Mouse (Mus musculus): ENCODE results near the gene Tmem167b. TPM values are rescaled to one million over a fixed set of nuclear protein-coding genes. Genes with fewer than 3 reads are reported as not detected.

The Tmem167b gene
- polyA plus RNA-seq (2014; fragmentation: Nextera tagmentation; extraction: Ambion mirVana): 20.4 and 32.7 TPM in 2 replicates

- H3K27ac ChIP-seq (ENCODE audit: low read depth, low read length): peak within 1 kb of the TSS; percentile 93
- peaks cover 5% of the 10 kb centered on the region for H3K4me1 ChIP-seq (ENCODE audit: control insufficient read depth, insufficient read depth, low read length)
Observed at GRCm38 (mm10) chr3:108562133-108562730, at the start of gene Tmem167b. TSS of gene Tmem167b (minus strand) at chr3:108562466.

GRCm38 (mm10) chr3:108608906-108609305, 46.6 kb upstream of the Tmem167b start:
- WGBS: 59% methylated on average over 3 of the region's 3 CpGs
- Histone ChIP-seq H3K4me3 (ENCODE audit: low read length) (no peak overlapping the region), H3K4me2 (replicated peaks; ENCODE audit: low read depth, low read length) (no peak overlapping the region), H3K36me3 (ENCODE audit: control insufficient read depth, insufficient read depth, low read length) (no peaks in the 10 kb centered on the region), H3K27me3 (ENCODE audit: control insufficient read depth, insufficient read depth, low read length) (no peaks in the 10 kb centered on the region), H3K9me3 (ENCODE audit: control insufficient read depth, low read length) (no peaks in the 10 kb centered on the region), H3K4me1 (ENCODE audit: control insufficient read depth, insufficient read depth, low read length) (no peaks in the 10 kb centered on the region), H3K9ac (ENCODE audit: low read depth, low read length) (no peak overlapping the region), H3K27ac (ENCODE audit: low read depth, low read length) (no peak overlapping the region)
- no peak for ATAC-seq (ENCODE audit: low FRiP score, low TSS enrichment)

More at GRCm38 (mm10) chr3:108562133-108562730, at the start of gene Tmem167b:
- Histone ChIP-seq H3K27me3 (ENCODE audit: control insufficient read depth, insufficient read depth, low read length) (no peaks in the 10 kb centered on the region), H3K9me3 (ENCODE audit: control insufficient read depth, low read length) (no peaks in the 10 kb centered on the region), H3K36me3 (ENCODE audit: control insufficient read depth, insufficient read depth, low read length) (peaks cover 30% of the 10 kb centered on the region), H3K4me2 (replicated peaks; ENCODE audit: low read depth, low read length) (peak within 1 kb of the TSS; percentile 83), H3K4me3 (ENCODE audit: low read length) (peak within 1 kb of the TSS; percentile 89), H3K9ac (ENCODE audit: low read depth, low read length) (peak within 1 kb of the TSS; percentile 83)
- peak; percentile 98 for ATAC-seq (ENCODE audit: low FRiP score, low TSS enrichment)
- WGBS: under 1% methylated on average over 44 of the region's 45 CpGs

GRCm38 (mm10) chr3:108591530-108592522, 29.6 kb upstream of the Tmem167b start:
- under 1% methylated on average over 59 of the region's 61 CpGs for WGBS
- Histone ChIP-seq H3K27me3 (ENCODE audit: control insufficient read depth, insufficient read depth, low read length) (no peaks in the 10 kb centered on the region), H3K4me2 (replicated peaks; ENCODE audit: low read depth, low read length) (peak overlapping the region; percentile 99), H3K4me3 (ENCODE audit: low read length) (peak overlapping the region; percentile 77), H3K27ac (ENCODE audit: low read depth, low read length) (0 out of 2 replicates have a peak overlapping the region, but pooled peaks have one; percentile 33), H3K36me3 (ENCODE audit: control insufficient read depth, insufficient read depth, low read length) (no peaks in the 10 kb centered on the region), H3K4me1 (ENCODE audit: control insufficient read depth, insufficient read depth, low read length) (no peaks in the 10 kb centered on the region), H3K9ac (ENCODE audit: low read depth, low read length) (peak overlapping the region; percentile 72), H3K9me3 (ENCODE audit: control insufficient read depth, low read length) (no peaks in the 10 kb centered on the region)
- ATAC-seq (ENCODE audit: low FRiP score, low TSS enrichment): peak; percentile 85

- 6% methylated on average over 43 of the region's 44 CpGs for WGBS
- H3K9ac ChIP-seq (ENCODE audit: low read depth, low read length): peak within 1 kb of the TSS; percentile 72
Observed at GRCm38 (mm10) chr3:108590786-108591529, 28.7 kb upstream of the Tmem167b start, which contains the start of gene Wdr47. TSS of gene Wdr47 (plus strand) at chr3:108591279.

DNA sequence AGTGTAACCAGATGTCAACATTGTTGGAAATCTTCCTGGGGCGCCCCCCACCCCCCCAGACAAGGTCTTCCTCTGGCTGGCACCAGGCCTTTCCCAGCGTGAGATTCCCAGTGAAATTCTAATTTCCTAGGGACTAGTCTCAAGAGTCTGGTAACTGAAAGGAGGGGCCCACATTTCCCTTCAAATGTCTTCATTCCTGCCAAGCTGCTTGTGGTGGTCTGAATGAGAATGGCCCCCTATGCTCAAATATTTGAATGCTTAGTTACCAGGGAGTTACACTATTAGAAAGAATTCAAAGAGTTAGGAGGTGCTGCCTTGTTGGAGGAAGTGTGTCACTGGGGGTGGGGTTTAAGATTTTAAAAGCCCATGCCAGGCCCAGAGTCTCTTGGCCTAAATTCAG, 26.2 kb upstream of the Tmem167b start:
- no peaks in the 10 kb centered on the region for H3K36me3 ChIP-seq (ENCODE audit: control insufficient read depth, insufficient read depth, low read length)
- no peak overlapping the region for H3K27ac ChIP-seq (ENCODE audit: low read depth, low read length)
- no peaks in the 10 kb centered on the region for H3K9me3 ChIP-seq (ENCODE audit: control insufficient read depth, low read length)
- H3K27me3 ChIP-seq (ENCODE audit: control insufficient read depth, insufficient read depth, low read length): no peaks in the 10 kb centered on the region
- no peak overlapping the region for H3K4me3 ChIP-seq (ENCODE audit: low read length)
- H3K4me2 ChIP-seq (replicated peaks; ENCODE audit: low read depth, low read length): no peak overlapping the region
- no peak overlapping the region for H3K9ac ChIP-seq (ENCODE audit: low read depth, low read length)
- ATAC-seq (ENCODE audit: low FRiP score, low TSS enrichment): no peak
- 53% methylated on average over 2 of the region's 2 CpGs for WGBS
- H3K4me1 ChIP-seq (ENCODE audit: control insufficient read depth, insufficient read depth, low read length): no peaks in the 10 kb centered on the region

More at GRCm38 (mm10) chr3:108590786-108591529, 28.7 kb upstream of the Tmem167b start, which contains the start of gene Wdr47:
- 0 out of 2 replicates have a peak within 1 kb of the TSS, but pooled peaks have one; percentile 33 for H3K27ac ChIP-seq (ENCODE audit: low read depth, low read length)
- H3K9me3 ChIP-seq (ENCODE audit: control insufficient read depth, low read length): no peaks in the 10 kb centered on the region
- no peaks in the 10 kb centered on the region for H3K27me3 ChIP-seq (ENCODE audit: control insufficient read depth, insufficient read depth, low read length)
- peak; percentile 100 for ATAC-seq (ENCODE audit: low FRiP score, low TSS enrichment)
- H3K36me3 ChIP-seq (ENCODE audit: control insufficient read depth, insufficient read depth, low read length): no peaks in the 10 kb centered on the region
- H3K4me3 ChIP-seq (ENCODE audit: low read length): peak within 1 kb of the TSS; percentile 77
- peak within 1 kb of the TSS; percentile 99 for H3K4me2 ChIP-seq (replicated peaks; ENCODE audit: low read depth, low read length)
- H3K4me1 ChIP-seq (ENCODE audit: control insufficient read depth, insufficient read depth, low read length): no peaks in the 10 kb centered on the region

DNA sequence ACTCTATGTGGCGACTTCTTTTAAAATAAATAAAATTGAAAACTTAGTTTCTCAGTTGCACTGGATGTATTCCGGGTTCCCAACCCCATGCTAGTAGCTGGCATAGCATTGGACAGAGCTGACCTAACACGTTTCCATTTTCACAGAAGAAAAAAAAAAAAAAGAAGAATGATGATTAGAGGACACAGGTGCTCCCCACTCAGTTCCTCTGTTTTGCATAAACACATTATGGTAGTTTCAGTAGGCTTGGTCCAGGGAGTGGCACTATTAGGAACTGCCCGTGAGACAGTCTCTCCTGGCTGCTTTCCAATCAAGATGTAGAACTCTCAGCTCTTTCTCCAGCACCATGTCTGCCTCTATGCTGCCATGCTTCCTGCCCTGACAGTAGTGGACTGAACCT, 22.3 kb upstream of the Tmem167b start:
- H3K9ac ChIP-seq (ENCODE audit: low read depth, low read length): no peak overlapping the region
- no peaks in the 10 kb centered on the region for H3K27me3 ChIP-seq (ENCODE audit: control insufficient read depth, insufficient read depth, low read length)
- no peak for ATAC-seq (ENCODE audit: low FRiP score, low TSS enrichment)
- no peaks in the 10 kb centered on the region for H3K4me1 ChIP-seq (ENCODE audit: control insufficient read depth, insufficient read depth, low read length)
- no peaks in the 10 kb centered on the region for H3K9me3 ChIP-seq (ENCODE audit: control insufficient read depth, low read length)
- H3K36me3 ChIP-seq (ENCODE audit: control insufficient read depth, insufficient read depth, low read length): peaks cover 6% of the 10 kb centered on the region; the same call in 1 of the 2 replicates
- H3K4me2 ChIP-seq (replicated peaks; ENCODE audit: low read depth, low read length): no peak overlapping the region
- no peak overlapping the region for H3K4me3 ChIP-seq (ENCODE audit: low read length)
- WGBS: 90% methylated on average over 4 of the region's 4 CpGs
- H3K27ac ChIP-seq (ENCODE audit: low read depth, low read length): no peak overlapping the region

- no peaks in the 10 kb centered on the region for H3K9me3 ChIP-seq (ENCODE audit: control insufficient read depth, low read length)
- H3K4me2 ChIP-seq (replicated peaks; ENCODE audit: low read depth, low read length): no peak overlapping the region
- no peaks in the 10 kb centered on the region for H3K36me3 ChIP-seq (ENCODE audit: control insufficient read depth, insufficient read depth, low read length)
- H3K27me3 ChIP-seq (ENCODE audit: control insufficient read depth, insufficient read depth, low read length): no peaks in the 10 kb centered on the region
- H3K27ac ChIP-seq (ENCODE audit: low read depth, low read length): no peak overlapping the region
- H3K9ac ChIP-seq (ENCODE audit: low read depth, low read length): no peak overlapping the region
- H3K4me3 ChIP-seq (ENCODE audit: low read length): no peak overlapping the region
- ATAC-seq (ENCODE audit: low FRiP score, low TSS enrichment): no peak
- WGBS: 79% methylated on average over 5 of the region's 5 CpGs
- H3K4me1 ChIP-seq (ENCODE audit: control insufficient read depth, insufficient read depth, low read length): peaks cover 16% of the 10 kb centered on the region
Observed at GRCm38 (mm10) chr3:108574018-108574417, 11.8 kb upstream of the Tmem167b start.

DNA sequence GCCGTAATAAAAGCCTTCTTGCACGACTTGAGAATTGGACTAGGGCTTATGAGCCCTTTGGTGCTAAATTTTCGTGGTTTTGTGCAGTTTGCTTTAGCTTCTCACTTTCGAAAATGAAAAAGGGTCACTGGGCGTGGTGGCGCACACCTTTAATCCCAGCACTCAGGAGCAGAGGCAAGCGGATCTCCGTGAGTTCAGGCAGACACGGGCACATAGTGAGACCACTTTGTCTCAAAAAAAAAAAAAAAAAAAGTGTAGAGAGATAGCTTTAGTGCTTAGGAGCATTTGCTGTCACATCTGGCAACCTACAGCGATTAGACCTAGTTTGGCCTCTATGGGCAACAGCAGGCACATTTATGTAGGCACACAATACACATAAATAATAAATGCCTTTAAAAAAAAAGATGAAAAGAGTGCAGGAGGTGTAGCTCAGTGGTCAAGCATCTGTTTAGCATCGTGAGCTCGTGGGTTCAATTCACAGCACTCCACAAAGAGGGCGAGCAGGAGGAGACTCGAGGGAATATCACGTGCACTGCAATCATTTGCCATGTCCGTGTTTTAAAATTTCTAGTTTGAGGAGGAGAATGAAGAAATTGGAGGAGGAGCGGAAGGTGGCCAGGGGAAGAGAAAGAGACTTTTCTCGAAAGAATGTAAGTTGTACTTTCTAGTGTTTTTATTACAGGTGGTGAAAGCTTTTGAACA, 10.2 kb upstream of the Tmem167b start:
- H3K4me2 ChIP-seq (replicated peaks; ENCODE audit: low read depth, low read length): peak overlapping the region; percentile 56
- ATAC-seq (ENCODE audit: low FRiP score, low TSS enrichment): no peak
- no peak overlapping the region for H3K27ac ChIP-seq (ENCODE audit: low read depth, low read length)
- no peaks in the 10 kb centered on the region for H3K9me3 ChIP-seq (ENCODE audit: control insufficient read depth, low read length)
- no peaks in the 10 kb centered on the region for H3K36me3 ChIP-seq (ENCODE audit: control insufficient read depth, insufficient read depth, low read length)
- H3K27me3 ChIP-seq (ENCODE audit: control insufficient read depth, insufficient read depth, low read length): no peaks in the 10 kb centered on the region
- 42% methylated on average over 18 of the region's 18 CpGs for WGBS
- peak overlapping the region; percentile 68 for H3K9ac ChIP-seq (ENCODE audit: low read depth, low read length)
- H3K4me1 ChIP-seq (ENCODE audit: control insufficient read depth, insufficient read depth, low read length): peaks cover 16% of the 10 kb centered on the region
- H3K4me3 ChIP-seq (ENCODE audit: low read length): peak overlapping the region; percentile 62
